17 mouse cellular contexts compared by ENCODE assay signal in genomic region chr10:90579970-90580369, GRCm38 (mm10).
DNase-seq lines count a peak whose midpoint lies in the region; ATAC-seq and TF ChIP-seq lines count a peak whose summit lies in the region.
"Had no signal": no experiment of that assay in that cellular context is flagged by ENCODE, and none has a peak within 500 bp of the region (broad histone marks: within the 10 kb centered on the region; RNA-seq: fewer than 3 reads in every experiment).

No protein-coding gene starts in this region.

- TF ChIP-seq CTCF in layer of hippocampus, adult 2 months (conservative IDR thresholded peaks at IDR 0.05), result no peak

- peak; percentile 33; the same call in 1 of the 2 replicates for ATAC-seq in frontal cortex, adult (ENCODE audit: low TSS enrichment)
- no peak for ATAC-seq in heart, embryonic 12.5 days (ENCODE audit: insufficient number of reproducible peaks, low FRiP score)
- ATAC-seq: forebrain, embryonic 14.5 days had no signal

- H3K36me3 ChIP-seq in heart, embryonic 12.5 days, result no peaks in the 10 kb centered on the region
- H3K36me3 ChIP-seq: embryonic facial prominence, embryonic 10.5 days; heart, embryonic 13.5 days; hindbrain, embryonic 15.5 days had no signal

- peak overlapping the region; percentile 99 for H3K27ac ChIP-seq in layer of hippocampus, adult 2 months
- H3K27ac ChIP-seq in heart, embryonic 12.5 days (ENCODE audit: poor library complexity, severe bottlenecking), result no peak overlapping the region
- H3K27ac ChIP-seq: embryonic facial prominence, embryonic 10.5 days; heart, embryonic 13.5 days; hindbrain, embryonic 15.5 days had no signal

- H3K9ac ChIP-seq in heart, embryonic 12.5 days, result no peak overlapping the region
- H3K9ac ChIP-seq: heart, embryonic 13.5 days; hindbrain, embryonic 15.5 days had no signal

- H3K4me3 ChIP-seq in layer of hippocampus, adult 2 months, result peak overlapping the region; percentile 80
- no peak overlapping the region for H3K4me3 ChIP-seq in heart, embryonic 12.5 days
- H3K4me3 ChIP-seq: embryonic facial prominence, embryonic 10.5 days; heart, embryonic 13.5 days had no signal

- 70% methylated on average over 5 of the region's 5 CpGs for WGBS in heart, embryonic 12.5 days

- no peaks in the 10 kb centered on the region for H3K27me3 ChIP-seq in heart, embryonic 12.5 days (replicated peaks)
- H3K27me3 ChIP-seq: hindbrain, embryonic 15.5 days had no signal

- no peaks in the 10 kb centered on the region for H3K9me3 ChIP-seq in heart, embryonic 12.5 days (replicated peaks)
- H3K9me3 ChIP-seq: embryonic facial prominence, embryonic 10.5 days; heart, embryonic 13.5 days; hindbrain, embryonic 15.5 days had no signal

- H3K4me1 ChIP-seq in heart, embryonic 12.5 days (replicated peaks), result peaks cover 8% of the 10 kb centered on the region; the same call in 1 of the 2 replicates

- DNase-seq in frontal cortex, postnatal 36 days (ENCODE audit: low spot score in 2 of 2), result no peak
- DNase-seq in layer of hippocampus, adult 2 months (ENCODE audit: low spot score in 2 of 2), result no peak
- DNase-seq in layer of hippocampus, adult 11-12 months (ENCODE audit: low spot score), result no peak
- DNase-seq in right cerebral cortex, postnatal 10 days (ENCODE audit: low spot score in 2 of 2), result peak; percentile 44 to 57
- no peak for DNase-seq in right cerebral cortex, postnatal 4 days
- DNase-seq: adrenal gland, postnatal 10 days; cerebellum, adult 11-12 months; cerebellum, adult 9-10 months; cerebellum, postnatal 25 days; gastrocnemius, postnatal 25 days; heart, postnatal 36 days had no signal

- no peak overlapping the region for H3K4me2 ChIP-seq in heart, embryonic 12.5 days
- H3K4me2 ChIP-seq: heart, embryonic 13.5 days had no signal

Comparison
In these comparisons a context has a peak if more than half of its experiments do, and no peak if none do; other contexts are left out.
1. DNase-seq: peak in right cerebral cortex, postnatal 10 days (2 of 2); none in frontal cortex, postnatal 36 days (0 of 2), layer of hippocampus, adult 2 months (0 of 2), layer of hippocampus, adult 11-12 months (single experiment) and right cerebral cortex, postnatal 4 days (single experiment).